Mouse (Mus musculus) lung, postnatal 4 days (tissue): ENCODE data around the gene Ppp3ca.

Experiments
- DNase-seq, 2 experiments: peaks; one replicate each; pipeline ENCODE4 v3.0.0; 2021

Gene Ppp3ca

DNA sequence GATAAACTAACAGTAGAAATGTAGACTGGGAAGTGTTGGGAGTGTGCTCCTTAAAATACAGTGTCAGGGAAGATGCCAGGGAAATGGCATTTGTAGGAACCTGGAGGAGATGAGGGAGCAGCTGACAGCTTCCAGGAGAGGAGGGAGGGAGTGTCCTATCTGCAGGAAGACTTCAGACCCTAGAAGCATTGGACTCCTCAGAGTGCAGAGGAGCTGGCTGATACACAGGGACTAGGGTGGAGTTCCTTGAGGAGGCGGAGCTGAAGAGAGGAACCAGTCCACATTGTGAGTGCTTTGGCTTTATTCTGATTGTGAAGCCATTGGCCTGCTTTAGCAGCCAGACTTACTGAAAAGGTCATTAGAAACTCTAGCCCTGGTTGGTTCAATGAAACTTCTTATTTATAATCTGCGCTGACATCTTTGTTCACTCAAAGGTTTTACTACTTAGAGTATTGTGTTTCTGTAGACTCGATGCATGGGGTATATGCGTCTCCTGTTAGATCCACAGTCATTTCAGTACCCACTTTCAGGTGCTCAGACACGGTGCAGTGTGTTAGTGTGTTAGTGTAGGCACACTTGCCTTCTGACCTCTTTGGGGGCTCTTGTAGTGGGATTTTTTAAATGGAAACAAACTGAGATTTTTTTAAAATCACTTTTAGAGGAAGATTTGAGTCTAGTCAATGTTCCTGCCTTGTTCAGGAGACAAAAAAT is 99.0 kb downstream of the Ppp3ca start:
- no peak for DNase-seq

- no peak for DNase-seq
Measured at GRCm38 (mm10) chr3:136769486-136769882, 99.6 kb downstream of the Ppp3ca start.

GRCm38 (mm10) chr3:136771700-136772099 is 101.8 kb downstream of the Ppp3ca start:
- DNase-seq = peak; percentile 27 to 63

DNA sequence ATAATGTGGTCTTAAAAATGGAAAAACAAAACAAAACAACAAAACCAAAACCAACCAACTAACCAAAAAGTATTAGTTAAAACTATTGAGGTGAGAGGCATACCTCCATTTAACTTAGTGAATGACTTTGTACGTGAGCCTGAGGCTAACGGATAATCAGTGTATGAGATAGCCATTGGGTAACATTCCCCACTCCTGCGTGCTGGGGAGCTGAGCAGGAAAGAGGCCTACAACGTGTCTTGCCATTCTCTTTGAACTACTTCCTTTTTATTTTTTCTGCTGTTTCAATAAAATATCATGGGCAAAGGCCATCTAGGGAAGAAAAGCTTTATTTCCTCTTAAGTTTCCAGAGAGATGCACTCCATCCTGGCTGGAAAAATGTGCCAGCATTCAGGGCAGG is 103.3 kb downstream of the Ppp3ca start:
- DNase-seq = no peak

- DNase-seq = no peak
Measured at GRCm38 (mm10) chr3:136774196-136774595, 104.3 kb downstream of the Ppp3ca start.

- no peak for DNase-seq
Measured at GRCm38 (mm10) chr3:136776525-136776924, 106.6 kb downstream of the Ppp3ca start.

DNA sequence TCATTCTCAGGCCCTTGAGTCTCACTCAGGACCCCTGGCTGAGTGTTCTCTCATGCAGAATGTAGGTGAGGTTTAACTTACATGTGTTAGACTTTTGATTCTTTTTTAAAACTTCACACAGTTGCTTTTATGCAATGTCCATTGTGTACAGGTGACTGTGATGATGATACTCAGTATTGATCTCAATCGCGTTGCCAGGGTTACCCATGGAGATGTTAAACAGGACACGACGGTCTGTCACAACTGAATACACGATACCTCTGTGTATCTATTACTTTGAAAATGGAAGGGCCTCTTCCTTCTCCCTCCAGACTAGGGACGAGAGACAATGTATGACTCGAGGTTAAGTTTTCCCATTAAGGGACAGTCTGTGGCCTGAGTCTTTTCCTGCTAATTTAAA is 107.5 kb downstream of the Ppp3ca start:
- DNase-seq = no peak

GRCm38 (mm10) chr3:136777787-136778216 is 107.9 kb downstream of the Ppp3ca start:
- no peak for DNase-seq

DNA sequence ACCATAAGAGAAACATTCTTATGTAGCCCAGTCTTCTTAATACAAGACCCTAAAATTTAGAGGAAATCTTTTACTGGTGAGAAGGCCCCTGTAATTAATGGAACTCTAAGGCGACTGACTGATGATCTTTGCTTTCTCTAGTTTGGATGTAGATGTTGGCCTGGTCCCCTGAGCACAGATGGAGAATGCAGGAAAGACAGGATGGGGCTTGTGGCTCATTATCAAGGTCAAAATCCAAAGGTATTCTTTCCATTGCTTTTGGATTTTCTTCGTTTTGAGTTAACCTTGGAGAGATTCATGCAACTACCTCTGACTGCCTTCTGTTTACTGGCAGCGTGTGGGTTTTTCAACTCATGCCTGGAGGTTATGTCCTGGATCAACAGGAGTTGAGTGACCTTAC is 110.4 kb downstream of the Ppp3ca start:
- DNase-seq = no peak

- no peak for DNase-seq
Measured at GRCm38 (mm10) chr3:136782058-136782457, 112.1 kb downstream of the Ppp3ca start.

DNA sequence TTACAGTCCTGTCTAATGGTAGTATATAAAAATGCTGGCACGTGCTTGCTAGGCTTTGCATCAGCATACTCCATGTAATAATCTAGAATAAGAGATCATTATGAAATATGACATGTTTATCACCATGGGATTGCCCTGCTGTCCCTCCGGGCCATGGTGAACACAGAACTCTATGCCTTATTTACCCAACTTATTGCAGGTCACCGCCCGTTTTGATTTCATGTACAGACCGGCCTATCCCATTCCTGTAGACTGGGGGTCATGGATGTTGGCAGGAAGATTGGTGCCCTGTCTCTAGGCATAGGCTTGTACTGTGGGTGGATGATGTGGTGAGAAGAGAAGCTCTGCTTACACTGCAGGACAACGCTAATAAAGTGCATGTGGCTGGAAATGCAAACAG is 115.8 kb downstream of the Ppp3ca start:
- no peak for DNase-seq

DNA sequence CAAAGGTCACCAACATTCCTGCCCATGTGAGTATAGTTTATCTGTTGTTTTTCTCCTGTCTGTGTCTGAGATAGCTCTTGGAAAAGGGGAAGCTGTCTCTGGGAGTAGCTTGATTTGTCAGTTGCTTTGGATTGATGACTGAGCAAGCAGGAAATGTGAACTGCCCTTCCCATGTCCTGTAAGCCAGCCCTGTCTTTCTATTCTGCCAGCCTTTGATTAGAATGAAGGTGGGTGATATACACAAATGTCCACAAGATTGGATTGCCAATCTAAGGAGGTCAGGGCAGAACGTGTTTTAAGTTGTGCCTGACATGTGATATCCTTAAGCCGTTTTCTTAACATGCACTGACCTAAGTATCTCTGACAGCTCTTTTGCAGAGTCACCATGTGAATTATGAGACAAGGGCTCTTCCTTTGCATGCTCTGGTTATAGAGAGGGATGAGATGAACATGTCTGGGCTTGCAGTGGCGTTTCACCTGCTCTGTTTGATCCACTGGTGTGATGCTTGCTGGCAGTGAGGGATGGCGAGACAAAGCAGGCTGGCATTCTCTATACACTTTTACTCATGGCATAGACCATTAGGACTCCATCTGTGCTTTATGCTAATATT is 120.4 kb downstream of the Ppp3ca start:
- no peak for DNase-seq

GRCm38 (mm10) chr3:136791404-136791803 is 121.5 kb downstream of the Ppp3ca start:
- DNase-seq = no peak

DNA sequence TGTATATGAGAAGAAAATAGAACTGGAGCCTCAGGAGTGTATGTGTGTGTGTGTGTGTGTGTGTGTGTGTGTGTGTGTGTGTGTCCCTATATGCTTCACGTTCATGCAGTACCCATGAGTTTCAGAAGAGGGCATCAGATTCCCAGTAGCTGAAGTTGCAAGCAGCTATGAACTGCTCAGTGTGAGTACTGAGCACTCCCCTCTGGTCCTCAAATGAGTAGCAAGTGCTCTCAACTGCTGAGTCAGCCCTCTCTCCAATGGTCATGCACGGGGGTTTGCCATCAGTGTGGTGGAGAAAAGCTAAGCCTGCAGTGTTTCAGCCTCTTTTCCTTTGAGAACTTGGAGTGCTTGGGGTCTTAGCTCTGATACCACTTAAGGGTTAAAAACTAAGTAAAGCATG is 122.0 kb downstream of the Ppp3ca start:
- no peak for DNase-seq

DNA sequence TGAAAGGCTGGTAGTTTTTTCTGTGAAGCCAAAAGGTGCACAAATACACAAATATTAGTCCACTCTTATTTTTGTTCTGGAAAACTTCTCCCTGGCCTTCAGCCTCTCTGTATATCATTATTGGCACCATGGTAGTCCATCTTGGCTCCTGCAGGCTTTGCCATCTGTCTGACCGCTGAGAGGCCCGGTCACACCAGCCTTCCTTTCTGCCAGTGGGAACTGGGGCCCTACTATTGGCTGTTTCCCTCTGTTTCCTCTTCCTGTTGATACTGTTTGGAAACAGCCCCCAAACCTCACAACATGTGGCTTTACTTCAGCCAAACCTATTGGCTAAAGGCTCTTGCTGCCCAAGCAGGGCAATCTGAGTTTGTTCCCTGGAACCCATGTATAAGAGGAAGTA is 123.5 kb downstream of the Ppp3ca start:
- no peak for DNase-seq

DNA sequence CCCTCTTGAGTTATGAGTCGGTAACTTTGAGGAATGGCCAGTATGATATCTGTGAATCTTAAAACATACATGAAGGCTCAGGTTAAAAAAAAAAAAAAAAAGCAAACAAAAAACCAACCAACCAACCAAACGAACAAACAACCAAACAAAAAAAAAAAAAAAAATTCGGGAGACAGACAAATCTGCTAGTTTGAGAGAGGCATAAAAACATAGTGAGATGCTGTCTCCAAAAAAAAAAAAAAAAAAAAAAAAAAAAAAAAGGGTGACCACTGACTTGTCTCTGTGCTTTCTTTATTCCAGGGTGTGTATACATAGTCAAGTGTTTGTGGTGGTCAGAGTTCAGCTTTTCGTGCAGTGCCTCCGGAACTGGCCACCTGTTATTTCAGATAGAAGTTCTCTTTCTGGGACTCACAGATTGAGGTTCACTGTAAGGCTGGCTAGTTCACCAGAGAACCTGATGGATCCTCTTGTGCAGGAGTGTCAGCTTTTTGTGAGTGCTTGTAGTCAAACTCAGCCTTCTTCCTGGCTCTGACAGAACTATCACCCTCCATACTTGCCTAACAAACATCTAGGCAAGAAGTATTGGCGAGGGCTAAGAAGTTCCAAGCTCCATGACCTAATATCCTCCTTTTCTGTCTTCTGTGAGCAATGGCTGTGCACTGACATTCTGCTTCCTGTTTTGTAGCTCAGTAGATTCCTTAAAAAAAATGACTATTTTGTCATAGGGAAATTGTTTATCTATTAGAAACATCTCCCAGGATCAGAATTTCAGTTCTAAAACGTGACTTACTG is 124.7 kb downstream of the Ppp3ca start:
- DNase-seq = no peak

GRCm38 (mm10) chr3:136798896-136799295 is 129.0 kb downstream of the Ppp3ca start:
- DNase-seq = no peak

GRCm38 (mm10) chr3:136802595-136802994 is 132.7 kb downstream of the Ppp3ca start:
- DNase-seq = peak in 1 of 2 experiments; percentile 20

- no peak for DNase-seq
Measured at GRCm38 (mm10) chr3:136805897-136806296, 136.0 kb downstream of the Ppp3ca start.

GRCm38 (mm10) chr3:136810271-136810670 is 140.3 kb downstream of the Ppp3ca start:
- DNase-seq = no peak

DNA sequence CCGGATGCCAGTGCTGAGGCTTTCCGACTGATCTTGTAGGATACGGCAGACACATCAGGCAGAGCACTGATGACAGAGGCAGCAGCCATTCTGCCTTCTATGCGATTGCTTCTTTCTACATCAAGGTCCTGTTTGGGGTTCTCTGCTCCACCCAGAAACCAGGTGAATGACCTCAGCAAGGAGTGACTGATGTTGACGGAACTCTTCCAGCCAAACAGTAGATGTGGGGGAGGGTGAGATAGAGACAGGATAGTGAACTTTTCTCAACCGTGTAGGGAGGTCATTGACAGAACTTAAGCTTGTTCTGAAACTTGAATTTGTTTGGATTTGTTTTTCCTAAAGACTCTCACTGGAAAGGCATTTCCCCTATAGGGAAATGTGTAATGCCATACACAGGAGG is 142.2 kb downstream of the Ppp3ca start:
- no peak for DNase-seq

DNA sequence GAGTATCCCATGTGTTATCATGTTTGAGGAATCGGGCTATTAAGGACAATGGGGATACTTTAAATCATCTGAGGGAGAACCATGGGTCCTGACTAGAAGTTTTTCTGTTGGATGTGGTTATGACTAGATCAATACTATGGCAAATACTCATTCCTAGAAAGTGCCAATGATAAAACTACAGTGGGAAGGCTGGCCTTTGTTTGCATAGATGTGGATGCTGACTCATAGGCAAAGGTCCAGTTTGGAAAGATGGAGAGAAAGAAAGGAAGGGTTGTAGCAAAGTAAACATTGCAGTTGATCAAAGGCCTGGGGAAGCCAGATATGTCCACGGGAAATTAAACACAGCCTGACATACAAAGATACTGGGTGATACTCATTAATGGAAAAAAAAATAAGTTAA is 142.9 kb downstream of the Ppp3ca start:
- DNase-seq = no peak

DNA sequence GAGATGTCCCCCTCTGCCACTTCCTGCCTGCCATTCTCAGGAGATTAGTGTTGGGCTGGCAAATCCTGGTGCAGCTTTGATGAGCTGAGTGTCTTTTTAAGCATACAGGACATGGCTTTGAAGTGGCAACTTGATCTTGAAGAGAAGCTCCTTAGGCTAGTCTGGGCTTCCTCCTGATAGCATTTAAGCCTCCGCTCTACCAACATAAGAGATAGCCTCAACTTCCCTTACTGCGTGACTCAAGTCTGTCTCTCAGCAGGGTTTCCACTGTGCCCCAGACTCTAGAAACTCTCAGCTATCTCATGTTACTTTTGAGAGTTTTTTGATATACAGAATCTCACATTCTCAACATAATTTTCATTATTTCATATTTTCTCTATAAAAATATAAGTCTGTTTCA is 144.0 kb downstream of the Ppp3ca start:
- no peak for DNase-seq

- DNase-seq = no peak
Measured at GRCm38 (mm10) chr3:136814916-136815315, 145.0 kb downstream of the Ppp3ca start.
